Mouse (Mus musculus) gastrocnemius, postnatal 25 days (tissue): ENCODE data around the gene Slc5a10. TPM values are rescaled to one million over a fixed set of nuclear protein-coding genes. Genes with fewer than 3 reads are reported as not detected.

Experiments
- DNase-seq: peaks from one replicate; pipeline ENCODE4 v3.0.0; 2022
- total RNA-seq, 2 experiments: library from RNA; stranded (reverse); gene quantifications; 1 replicate in 1 of 2; 2 replicates in 1 of 2; pipeline ENCODE4 v1.2.3; 2021

Gene Slc5a10
- total RNA-seq, 2 experiments from 2014 or later: not detected

DNA sequence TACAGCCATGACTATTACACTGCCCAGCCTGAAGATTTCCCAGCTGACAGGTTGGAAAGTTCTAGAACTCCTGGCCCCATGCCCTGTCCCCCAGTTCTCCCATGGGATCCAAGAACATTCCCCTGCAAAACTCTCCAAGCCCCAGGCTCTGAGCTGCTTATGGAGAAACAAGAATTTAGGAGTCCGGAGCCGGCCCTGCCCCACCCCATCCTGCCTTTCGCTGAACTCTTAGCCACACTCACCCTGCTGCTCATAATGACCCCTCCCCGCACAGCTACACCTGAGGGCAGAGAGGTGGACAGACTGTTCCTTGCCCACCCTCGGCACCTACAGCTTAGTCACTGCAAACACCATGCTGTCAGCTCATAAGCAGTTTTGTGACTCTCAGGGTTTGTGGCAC lies 52.8 kb downstream of the Slc5a10 start:
- no peak for DNase-seq

DNA sequence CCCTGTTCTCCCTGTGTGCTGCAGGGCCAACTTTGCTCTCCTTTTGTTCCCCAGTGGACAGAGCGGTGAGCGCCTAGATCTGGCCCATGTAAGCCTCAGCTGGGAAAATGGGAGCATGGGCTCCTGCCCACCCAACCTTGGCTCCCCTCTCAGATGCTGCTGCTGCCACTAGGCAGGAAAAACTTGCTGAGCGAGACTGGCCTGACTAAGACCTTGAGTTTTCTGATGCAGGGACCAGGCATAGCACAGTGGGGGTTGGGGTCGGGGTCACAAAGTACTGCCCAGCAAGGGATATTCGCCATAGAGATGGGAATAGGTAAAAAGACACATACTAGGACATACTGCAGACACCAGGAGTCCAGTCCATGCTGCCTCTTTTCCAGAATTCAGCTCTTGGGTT lies 53.4 kb downstream of the Slc5a10 start:
- no peak for DNase-seq

DNA sequence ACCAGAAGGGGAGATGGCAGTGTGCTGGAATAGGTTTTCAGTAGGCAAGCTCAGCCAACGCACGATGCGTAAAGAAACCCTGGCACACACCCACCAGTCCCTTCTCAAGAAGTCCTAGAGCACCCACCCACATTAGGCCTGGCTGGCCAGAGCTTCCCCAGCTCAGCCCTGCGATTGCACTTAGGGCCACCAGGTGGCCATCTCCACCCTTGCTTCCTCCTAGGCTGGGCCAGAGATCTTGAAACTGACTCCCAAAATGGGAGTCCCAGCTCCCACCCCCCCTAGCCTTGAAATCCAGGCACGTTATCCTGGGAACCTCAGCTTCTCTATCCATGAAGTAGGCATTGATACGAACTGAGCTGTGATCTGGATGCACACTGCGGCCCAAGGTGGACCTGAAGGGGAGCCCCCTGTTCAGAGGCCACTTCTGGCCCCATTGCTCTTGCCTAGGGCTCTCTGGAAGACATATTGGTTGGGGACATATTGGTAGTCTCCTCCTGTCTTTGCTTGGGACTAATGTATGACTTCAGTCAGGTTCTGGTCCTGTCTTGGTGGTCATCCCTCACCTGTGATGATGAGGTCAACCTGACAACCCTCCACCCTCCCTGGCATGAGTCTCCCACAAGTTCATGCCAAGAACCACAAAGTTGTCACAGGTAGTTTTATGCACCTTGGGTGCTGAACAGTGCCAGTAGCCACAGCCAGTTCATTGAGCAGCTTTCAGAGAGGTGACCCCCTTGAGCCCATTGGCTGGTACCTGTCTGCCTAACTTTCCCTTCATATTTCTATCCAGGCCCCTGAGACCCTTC lies 54.4 kb downstream of the Slc5a10 start:
- DNase-seq: no peak

DNA sequence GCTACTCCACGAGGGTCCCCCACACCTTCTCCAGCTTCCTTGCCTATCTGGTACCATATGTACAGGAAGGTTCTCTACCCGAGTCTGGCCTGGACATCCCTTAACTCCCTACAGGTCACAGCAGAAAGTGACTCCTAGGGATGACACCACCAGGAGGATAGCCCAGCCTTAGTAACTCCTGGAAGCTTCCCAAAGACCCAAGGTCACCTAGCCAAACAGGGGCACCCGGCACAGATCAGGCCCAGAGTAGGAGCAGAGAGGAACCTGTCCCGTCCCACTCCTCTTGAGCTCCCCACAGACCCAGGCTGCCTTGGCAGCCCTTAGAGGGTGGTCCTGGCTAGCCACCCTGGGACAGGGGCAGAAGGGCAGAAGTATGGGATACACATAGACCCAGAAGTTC lies 55.2 kb downstream of the Slc5a10 start:
- DNase-seq: no peak

DNA sequence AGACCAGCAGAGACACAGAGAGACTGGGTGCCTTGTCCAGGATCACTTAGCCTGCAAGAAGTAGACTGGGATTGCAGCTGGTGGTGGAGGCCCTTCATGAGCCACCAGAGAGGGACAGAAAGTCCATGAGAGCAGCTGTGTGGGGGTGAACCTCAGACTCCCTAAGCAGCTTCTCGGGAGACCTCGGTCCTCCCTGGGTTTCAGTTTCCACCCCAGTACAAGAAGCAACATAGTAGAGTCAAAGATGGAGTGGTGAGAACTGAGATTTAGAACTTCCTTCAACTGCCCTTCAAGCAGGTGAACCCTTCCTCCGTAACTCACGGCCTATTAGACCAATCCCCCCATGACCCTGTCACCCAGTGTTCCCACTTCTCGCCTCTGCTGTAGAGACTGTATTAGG lies 58.4 kb downstream of the Slc5a10 start:
- DNase-seq: no peak

DNA sequence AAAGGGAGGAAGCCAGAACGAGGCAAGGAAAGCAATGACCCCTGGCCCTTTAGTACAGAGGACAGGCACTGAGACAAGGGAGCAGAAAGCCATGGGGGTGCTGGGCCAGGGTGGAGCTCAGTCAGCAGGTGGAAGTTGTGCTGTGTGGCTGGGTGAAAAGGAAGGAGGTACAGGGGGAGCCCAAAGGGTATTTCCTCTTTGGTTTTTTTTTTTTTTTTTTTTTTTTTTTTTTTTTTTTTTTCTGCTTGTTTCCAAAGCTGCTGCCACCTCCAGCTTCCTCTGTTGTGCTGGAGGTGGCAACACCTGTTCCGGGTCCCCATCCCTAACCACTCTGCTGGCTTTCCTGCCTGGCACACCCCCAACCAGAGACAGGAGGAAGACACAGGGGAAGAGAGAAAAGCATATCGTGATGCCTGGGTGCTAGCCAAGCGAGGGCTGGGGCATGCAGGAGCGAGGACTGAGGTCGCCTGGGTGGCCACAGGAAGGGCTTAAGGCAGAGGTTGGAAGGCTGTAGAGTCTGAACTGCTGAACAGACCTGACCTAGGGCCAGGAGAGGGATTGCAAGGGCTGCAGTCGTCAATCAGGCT lies 59.7 kb downstream of the Slc5a10 start:
- no peak for DNase-seq

DNA sequence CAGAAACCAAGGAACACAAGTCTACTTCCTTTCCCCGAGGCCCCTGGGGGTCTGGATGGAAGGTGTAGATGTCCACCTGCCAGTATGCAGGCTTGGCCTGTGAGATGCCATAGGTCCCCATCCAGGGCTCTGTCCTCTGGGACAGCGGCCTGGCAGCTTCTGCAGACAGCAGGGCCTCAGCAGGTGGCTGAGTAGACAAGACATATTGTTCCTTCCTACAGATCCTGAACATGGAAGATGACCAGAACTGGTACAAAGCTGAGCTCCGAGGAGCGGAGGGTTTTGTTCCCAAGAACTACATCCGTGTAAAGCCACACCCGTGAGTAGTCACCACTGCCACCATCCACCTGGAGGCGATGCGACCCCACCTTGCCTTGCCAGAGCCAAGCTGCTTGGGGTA lies 60.6 kb downstream of the Slc5a10 start:
- DNase-seq: no peak

- DNase-seq: no peak
Observed at GRCm38 (mm10) chr11:61659011-61659858, 61.4 kb downstream of the Slc5a10 start.

GRCm38 (mm10) chr11:61658360-61658922 lies 62.2 kb downstream of the Slc5a10 start:
- no peak for DNase-seq

DNA sequence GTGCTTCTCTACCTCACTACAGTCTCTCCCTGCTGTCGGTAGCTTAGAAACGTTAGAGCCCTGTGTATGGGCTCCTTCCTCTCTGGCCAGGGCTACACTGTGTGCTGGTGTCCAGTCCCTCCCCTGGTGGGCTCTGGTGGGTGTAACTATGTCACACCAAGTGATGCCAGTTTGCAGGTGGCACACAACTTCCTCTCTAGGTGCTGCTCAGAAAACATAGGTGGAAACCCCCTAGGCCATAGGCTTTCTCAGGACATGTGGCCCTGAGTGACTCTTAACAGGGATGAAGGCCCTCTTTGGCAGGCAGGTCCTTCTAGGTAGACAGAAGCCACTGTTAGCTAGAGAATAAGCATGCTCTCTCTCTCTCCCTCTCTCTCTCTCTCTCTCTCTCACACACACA lies 63.2 kb downstream of the Slc5a10 start:
- no peak for DNase-seq

DNA sequence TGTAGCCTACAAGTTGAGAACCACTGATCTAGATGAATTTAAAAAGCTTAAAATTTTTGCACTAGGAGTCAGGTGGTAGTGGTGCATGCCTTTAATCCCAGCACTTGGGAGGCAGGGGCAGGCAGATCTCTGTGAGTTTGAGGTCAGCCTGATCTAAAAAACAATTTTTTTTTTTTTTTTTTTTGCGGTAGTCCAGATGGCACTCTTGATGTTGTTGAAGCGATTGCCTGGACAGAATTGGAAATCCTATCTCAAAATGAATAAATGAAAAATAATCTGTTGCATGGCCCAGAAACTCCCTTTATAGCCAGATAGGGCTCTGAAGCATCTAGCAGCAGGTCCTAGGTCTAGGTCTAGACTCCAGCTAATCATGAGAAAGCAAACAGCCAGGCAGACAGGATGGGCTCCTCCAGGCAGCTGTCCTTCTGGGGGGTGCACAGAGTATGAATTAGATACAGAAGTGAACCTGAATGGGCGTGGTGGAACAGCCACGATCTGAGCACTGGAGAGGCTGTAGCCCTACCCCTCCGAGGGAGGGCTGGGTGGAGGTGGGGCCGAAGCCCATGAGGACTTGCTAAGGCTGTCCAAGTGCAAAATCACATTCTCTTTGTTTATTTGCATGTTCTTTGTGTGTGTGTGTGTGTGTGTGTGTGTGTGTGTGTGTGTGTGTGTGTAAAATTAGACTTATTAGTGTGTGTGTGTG lies 64.3 kb downstream of the Slc5a10 start:
- DNase-seq: no peak

- no peak for DNase-seq
Observed at GRCm38 (mm10) chr11:61655649-61656048, 65.0 kb downstream of the Slc5a10 start.

DNA sequence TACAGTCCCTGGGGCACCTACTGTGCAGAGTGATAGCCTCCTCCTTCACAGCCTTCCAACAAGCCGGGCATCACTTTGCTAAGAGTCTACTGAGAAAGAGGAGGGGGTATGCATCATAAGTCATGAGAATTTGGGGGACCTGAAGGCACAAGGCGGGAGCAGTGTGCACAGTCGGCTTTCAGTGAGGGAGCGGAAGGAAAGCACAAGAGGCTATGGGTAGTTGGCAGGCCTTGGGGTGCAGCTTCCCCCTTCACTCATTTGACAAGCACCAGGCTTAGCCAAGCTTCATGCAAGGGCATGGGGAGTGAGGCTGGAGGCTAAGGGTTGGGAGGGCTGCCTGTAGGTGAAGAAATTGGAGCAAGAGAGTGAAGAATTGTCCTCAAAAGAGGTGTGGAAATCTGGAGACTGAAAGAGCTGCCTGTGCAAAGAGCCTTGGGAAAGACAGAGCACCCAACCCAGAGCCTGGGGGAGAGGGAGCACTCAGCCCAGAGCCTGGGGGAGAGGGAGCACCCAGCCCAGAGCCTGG lies 65.8 kb downstream of the Slc5a10 start:
- no peak for DNase-seq

GRCm38 (mm10) chr11:61653568-61653967 lies 67.1 kb downstream of the Slc5a10 start:
- DNase-seq: no peak

GRCm38 (mm10) chr11:61652686-61653447 lies 67.8 kb downstream of the Slc5a10 start, which contains the start of gene Grap:
Gene Grap (plus strand): TSS chr11:61653265.
- DNase-seq: peak; percentile 45

GRCm38 (mm10) chr11:61652216-61652615 lies 68.4 kb downstream of the Slc5a10 start:
- no peak for DNase-seq

DNA sequence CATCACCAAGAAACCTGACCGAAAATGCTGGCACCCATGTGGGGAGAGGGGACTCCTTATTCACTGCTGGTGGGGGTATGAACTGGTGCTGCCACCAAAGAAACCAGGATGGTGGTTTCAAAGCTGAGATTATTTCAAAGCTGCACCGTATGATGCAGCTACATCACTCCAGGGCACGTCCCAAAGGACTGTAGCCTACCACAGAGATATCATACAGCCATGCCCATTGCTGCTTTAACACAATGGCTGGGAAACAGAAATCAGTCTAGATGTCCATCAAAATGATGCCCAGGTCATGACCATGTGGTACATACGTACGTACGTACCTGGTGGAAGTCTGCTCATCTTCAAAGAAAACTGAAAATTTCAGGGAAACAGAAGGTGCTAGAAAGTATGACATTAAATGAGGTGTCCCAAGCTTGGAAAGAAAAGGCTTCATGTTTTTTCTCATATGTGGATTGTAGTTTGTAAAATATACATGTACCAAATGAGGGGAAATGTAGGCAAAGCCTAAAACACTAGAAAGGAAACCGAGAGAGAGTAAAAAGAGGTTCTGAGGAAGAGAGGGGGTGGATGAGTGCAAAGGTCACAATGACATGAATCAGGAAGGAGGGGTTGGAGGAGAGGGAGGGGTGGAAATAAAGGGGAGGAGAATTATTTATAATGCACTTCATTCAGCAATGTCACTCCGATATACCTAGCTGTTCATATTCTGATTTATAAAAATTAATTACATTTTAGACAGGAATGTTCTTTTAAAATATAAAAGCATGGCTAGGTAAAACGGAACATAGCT lies 70.0 kb downstream of the Slc5a10 start:
- no peak for DNase-seq

GRCm38 (mm10) chr11:61649626-61650025 lies 71.0 kb downstream of the Slc5a10 start:
- DNase-seq: no peak

DNA sequence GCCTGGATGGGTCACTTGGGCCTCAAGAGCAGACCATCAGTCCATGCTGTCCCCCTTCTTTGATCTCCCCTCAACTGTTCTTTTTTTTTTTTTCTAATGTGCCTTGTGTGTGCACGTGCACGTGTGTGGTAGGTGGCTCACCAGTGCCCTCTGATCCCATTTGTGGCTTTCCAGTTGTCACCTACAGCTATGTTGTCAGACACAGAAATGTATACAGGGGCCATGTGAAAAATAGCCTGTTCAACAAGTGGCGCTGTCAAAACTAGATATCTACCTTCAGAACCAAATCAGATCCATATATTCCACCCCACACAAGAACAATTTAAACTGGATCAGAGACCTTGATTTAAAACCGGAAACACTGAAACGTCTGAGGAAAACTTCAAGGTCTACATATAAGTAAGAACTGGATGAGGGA lies 71.5 kb downstream of the Slc5a10 start:
- DNase-seq: no peak

- DNase-seq: no peak
Observed at GRCm38 (mm10) chr11:61648749-61649115, 71.9 kb downstream of the Slc5a10 start.
